Mouse (Mus musculus) testis, adult 2 months (tissue): ENCODE data around the gene Best2.

Source experiments
- CTCF ChIP-seq: fragments of 200-500 bp; IDR thresholded peaks from 2 replicates; pipeline ENCODE4 v1.5.1; 2012; ENCODE audit warnings: low read depth, mild to moderate bottlenecking, inconsistent platforms, low read length, moderate library complexity; ENCODE audit not compliant: control insufficient read depth, insufficient read depth, insufficient replicate concordance
- POLR2A ChIP-seq: fragments of 200-500 bp; IDR thresholded peaks from 2 replicates; pipeline ENCODE4 v1.6.1; 2012; ENCODE audit warnings: low read depth, mild to moderate bottlenecking, inconsistent platforms, low read length, moderate library complexity; ENCODE audit not compliant: control insufficient read depth

DNA sequence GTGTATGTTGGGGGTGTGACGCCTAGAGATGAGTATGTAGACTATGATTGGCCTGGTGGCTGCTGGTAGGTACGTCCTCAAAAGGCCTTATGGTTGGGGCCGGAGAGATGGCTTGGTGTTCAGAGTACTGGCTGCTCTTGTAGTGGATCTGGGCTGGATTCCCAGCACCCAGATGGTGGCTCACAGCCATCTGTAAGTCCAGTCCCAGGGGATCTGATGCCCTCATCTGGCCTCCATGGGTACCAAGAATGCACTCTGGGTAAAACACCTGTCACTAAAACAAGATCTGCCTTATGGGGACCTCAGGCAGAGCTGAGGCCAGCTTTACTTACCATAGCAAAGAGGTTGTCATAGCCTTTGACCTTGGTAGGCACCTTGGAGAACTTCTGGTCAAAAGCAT, 9.5 kb upstream of the Best2 start:
- no peak for TF ChIP-seq POLR2A
- no peak for TF ChIP-seq CTCF
